Mouse (Mus musculus) testis, adult 2 months (tissue): Measurements from ENCODE around the gene Cachd1. TPM values are rescaled to one million over a fixed set of nuclear protein-coding genes. Genes with fewer than 3 reads are reported as not detected.

ENCODE experiments used
- H3K27ac ChIP-seq: fragments of 200-500 bp; 2 replicates; pipeline ENCODE4 v1.5.1; 2012; ENCODE audit warnings: low read depth, low read length; ENCODE audit not compliant: control insufficient read depth, insufficient read depth
- H3K27me3 ChIP-seq: fragments of 200-500 bp; 2 replicates; pipeline ENCODE4 v1.6.1; 2012; ENCODE audit warnings: mild to moderate bottlenecking, low read length, moderate library complexity; ENCODE audit not compliant: control insufficient read depth, insufficient read depth
- H3K36me3 ChIP-seq: fragments of 200-500 bp; 2 replicates; pipeline ENCODE4 v1.6.1; 2012; ENCODE audit warnings: mild to moderate bottlenecking, low read length; ENCODE audit not compliant: control insufficient read depth, insufficient read depth
- H3K4me1 ChIP-seq: fragments of 200-500 bp; 2 replicates; pipeline ENCODE4 v1.6.1; 2012; ENCODE audit warnings: low read length; ENCODE audit not compliant: control insufficient read depth, insufficient read depth
- H3K4me3 ChIP-seq: fragments of 200-500 bp; 2 replicates; pipeline ENCODE4 v1.5.1; 2012; ENCODE audit warnings: low read depth, mild to moderate bottlenecking, low read length, moderate library complexity, mixed read lengths; ENCODE audit not compliant: control insufficient read depth
- CTCF ChIP-seq: fragments of 200-500 bp; IDR thresholded peaks from 2 replicates; pipeline ENCODE4 v1.5.1; 2012; ENCODE audit warnings: low read depth, mild to moderate bottlenecking, inconsistent platforms, low read length, moderate library complexity; ENCODE audit not compliant: control insufficient read depth, insufficient read depth, insufficient replicate concordance
- POLR2A ChIP-seq: fragments of 200-500 bp; IDR thresholded peaks from 2 replicates; pipeline ENCODE4 v1.6.1; 2012; ENCODE audit warnings: low read depth, mild to moderate bottlenecking, inconsistent platforms, low read length, moderate library complexity; ENCODE audit not compliant: control insufficient read depth
- polyA plus RNA-seq: library from polyadenylated mRNA; depleted of rRNA; stranded (reverse); fragments of >200 nt; gene quantifications from 2 replicates; pipeline ENCODE4 v1.2.3, GENCODE M21; 2012

The Cachd1 gene
- polyA plus RNA-seq, 1 experiment, result 10.0 TPM

DNA sequence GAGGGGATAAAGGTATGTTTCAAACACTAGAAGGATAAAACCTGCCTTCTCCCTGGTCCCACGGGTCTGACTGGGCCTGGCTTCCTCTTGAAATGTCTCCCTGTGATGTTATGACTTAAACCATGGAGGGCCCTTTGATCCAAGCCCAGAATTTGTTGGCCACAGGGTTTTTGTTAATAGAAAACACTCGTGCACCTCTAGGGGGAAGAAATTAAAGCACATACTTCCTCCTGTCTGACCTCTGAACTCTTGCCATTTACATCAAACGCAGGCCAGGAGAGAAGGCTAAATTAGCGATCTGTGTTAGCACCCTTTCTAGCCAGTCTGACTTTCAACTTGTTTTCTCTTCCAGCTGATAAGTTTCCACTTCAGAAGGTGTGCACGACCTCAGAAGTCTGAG is 19.0 kb downstream of the Cachd1 start:
- TF ChIP-seq CTCF (no peak), POLR2A (no peak)
- Histone ChIP-seq H3K27ac (no peak overlapping the region), H3K27me3 (no peaks in the 10 kb centered on the region), H3K4me1 (no peaks in the 10 kb centered on the region; the same call in 1 of the 2 replicates), H3K4me3 (no peak overlapping the region), H3K36me3 (no peaks in the 10 kb centered on the region)

DNA sequence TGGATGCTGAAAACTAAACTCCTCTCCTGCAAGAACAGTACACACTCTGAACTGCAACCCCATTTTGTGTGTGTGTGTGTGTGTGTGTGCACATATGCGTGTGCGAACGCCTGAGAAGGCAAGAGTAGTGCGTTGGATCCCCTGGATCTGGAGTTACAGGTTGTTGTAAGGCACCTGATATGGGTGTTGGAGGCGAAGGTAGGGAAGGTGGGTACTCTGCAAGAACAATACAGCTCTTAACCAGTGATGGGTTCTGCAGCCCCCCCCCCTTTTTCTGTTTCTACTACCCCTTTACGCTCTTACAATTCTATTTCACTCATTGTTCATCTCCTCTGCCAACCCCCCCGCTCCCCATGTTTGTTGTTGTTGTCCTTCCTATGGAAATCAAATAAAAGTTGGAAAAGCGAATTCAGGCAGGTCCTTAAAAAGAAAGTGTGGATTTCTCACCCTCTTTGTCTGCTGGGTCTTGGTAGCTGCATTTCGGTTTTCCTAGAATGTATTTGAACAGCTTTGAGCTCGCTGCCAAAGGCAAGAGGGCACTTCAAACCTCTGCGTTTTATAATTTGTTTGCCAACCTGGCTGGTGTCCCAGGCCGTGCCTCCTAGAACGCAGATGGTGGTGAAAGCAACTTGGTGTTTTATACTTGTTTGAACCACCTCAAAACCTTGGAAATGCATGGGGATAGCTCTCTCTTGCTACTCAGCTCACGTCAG is 24.4 kb downstream of the Cachd1 start:
- Histone ChIP-seq H3K27ac (no peak overlapping the region), H3K36me3 (no peaks in the 10 kb centered on the region), H3K4me3 (no peak overlapping the region), H3K27me3 (no peaks in the 10 kb centered on the region), H3K4me1 (no peaks in the 10 kb centered on the region)
- TF ChIP-seq POLR2A, result no peak
- TF ChIP-seq CTCF, result no peak

DNA sequence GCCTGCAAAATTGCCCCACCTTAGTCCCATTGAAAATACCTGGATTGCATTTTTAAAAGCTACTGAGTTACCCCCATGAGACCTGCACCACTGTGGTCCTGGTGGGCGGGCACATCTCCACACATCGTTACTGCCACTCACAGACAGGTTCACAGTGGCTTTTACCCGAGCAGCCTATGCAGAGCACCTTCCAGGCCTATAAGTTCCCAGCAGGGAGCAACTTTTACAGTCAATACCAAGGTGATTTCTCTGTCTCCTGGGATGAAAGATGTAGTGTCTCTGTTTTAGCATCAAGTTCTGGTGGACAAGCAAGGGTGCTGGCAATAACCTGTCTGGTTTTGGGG is 24.9 kb downstream of the Cachd1 start:
- Histone ChIP-seq H3K4me3 (no peak overlapping the region), H3K4me1 (no peaks in the 10 kb centered on the region), H3K27me3 (no peaks in the 10 kb centered on the region), H3K27ac (no peak overlapping the region), H3K36me3 (no peaks in the 10 kb centered on the region)
- TF ChIP-seq POLR2A, result no peak
- no peak for TF ChIP-seq CTCF

DNA sequence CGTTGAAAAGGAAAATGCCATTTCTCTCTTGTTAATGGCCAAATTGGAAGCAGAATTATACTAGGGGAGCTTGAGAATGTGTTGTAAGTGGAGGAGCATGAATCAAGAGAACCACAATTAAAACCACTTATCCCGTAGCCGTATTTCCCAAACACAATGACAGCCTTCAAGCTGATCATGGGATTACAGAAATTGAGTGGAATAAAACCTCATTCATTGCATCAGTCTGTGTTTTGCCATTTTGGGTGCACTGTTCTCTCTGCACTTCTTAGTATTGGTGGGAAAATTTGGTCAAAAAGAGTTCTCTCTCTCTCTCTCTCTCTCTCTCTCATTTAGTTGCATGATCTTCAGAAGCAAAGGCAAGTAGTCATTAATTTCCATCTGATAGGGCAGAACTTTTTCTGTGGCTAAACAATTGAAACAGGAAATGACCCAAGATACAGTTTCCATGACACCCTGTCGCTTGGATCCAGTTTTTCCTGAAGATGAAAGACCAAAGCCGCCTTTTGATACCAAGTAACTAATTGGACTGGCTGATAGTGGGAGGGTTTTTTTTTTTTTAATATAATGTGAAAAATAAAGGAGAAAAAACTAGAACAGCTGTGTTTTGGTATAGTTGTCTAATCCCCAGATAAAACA is 34.7 kb downstream of the Cachd1 start:
- H3K36me3 ChIP-seq, result no peaks in the 10 kb centered on the region
- H3K4me1 ChIP-seq, result no peaks in the 10 kb centered on the region
- no peak overlapping the region for H3K4me3 ChIP-seq
- H3K27ac ChIP-seq, result no peak overlapping the region
- TF ChIP-seq POLR2A, result no peak
- TF ChIP-seq CTCF, result no peak
- no peaks in the 10 kb centered on the region for H3K27me3 ChIP-seq

DNA sequence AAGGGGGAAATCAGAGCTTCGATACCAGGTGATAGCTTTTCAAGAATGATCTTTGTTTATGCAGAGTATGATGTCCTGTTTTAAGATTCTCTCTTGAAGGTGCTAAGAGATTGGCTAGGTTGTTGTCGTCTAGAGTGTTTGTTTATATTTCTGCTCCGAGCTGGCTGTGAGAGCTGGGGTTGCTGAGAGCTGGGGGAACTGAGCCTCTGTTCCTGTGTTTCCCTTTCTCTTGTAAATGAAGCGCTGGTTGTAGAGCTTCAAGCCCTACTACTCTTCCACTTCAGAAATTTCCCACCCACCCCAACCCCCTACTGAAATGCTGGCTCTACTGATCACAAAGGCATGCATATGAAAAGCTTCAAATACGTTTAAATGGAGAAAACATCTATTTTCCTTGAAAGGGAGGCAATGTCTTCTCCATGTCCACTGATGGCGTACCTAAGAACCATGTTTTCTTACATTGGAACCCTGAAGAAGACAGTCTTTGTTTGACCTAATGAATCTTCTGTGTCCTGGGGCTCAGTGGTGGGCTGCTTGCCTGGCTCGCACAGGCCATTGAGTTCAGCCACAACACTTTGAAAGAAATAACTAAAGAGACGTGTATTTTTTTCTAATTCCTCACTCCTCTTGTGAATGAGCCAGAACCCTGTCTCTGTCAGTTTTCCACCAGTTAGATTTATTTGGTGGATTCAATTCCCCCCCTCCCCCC is 35.5 kb downstream of the Cachd1 start:
- H3K4me3 ChIP-seq, result no peak overlapping the region
- H3K27ac ChIP-seq, result no peak overlapping the region
- TF ChIP-seq POLR2A, result no peak
- TF ChIP-seq CTCF, result no peak
- H3K4me1 ChIP-seq, result no peaks in the 10 kb centered on the region
- H3K36me3 ChIP-seq, result no peaks in the 10 kb centered on the region
- H3K27me3 ChIP-seq, result no peaks in the 10 kb centered on the region

DNA sequence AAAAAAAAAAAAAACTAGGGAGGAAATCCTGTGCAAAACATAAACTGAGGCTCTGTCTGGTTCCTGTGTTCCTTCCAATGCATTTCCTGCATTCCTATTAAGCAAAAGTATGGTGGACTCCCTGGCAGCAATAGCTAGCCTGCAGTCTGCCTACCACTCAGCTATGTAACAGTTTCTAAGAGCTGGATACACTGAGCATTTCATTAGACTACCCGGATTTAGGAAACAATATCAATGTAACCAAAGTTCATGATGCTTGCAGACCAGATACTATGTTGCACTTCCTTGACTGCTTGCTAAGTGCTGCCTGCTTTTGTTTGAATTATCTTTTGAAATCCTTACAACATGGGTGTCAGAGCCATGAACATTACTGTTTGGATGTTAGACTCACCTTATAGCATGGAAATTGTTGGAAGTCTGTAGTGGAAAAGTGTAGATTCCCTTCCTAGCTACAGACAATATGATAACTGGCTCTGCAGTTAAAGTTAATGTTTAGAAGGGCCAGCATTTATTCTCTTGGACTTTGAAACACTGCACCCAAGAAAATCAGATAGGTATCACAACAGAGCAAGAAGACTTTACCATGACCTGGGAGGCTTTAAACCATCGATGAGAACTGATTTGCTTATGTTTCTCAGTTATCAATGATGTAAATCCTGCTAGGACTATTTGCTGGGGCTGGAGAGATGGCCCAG is 37.4 kb downstream of the Cachd1 start:
- H3K27me3 ChIP-seq, result no peaks in the 10 kb centered on the region
- no peaks in the 10 kb centered on the region for H3K4me1 ChIP-seq
- H3K36me3 ChIP-seq, result no peaks in the 10 kb centered on the region
- H3K4me3 ChIP-seq, result no peak overlapping the region
- TF ChIP-seq CTCF, result no peak
- TF ChIP-seq POLR2A, result no peak
- no peak overlapping the region for H3K27ac ChIP-seq

DNA sequence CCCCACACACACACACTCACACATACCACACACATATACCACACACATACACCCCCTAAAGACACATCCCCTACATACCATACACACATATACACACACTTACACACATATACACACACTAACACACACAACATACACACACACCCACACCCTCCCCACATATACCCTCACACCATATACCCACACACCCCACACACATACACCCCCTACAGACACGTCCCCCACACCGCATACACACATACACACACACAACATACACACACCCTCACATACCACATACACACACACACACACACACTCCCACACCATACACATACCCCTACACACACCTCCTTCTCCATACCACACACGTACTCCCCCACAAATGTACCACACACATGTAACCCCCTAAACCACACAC is 42.8 kb downstream of the Cachd1 start:
- Histone ChIP-seq H3K4me3 (no peak overlapping the region), H3K4me1 (no peaks in the 10 kb centered on the region), H3K27me3 (no peaks in the 10 kb centered on the region), H3K36me3 (no peaks in the 10 kb centered on the region), H3K27ac (no peak overlapping the region)
- TF ChIP-seq CTCF, result no peak
- no peak for TF ChIP-seq POLR2A
